Mouse (Mus musculus) embryo, embryonic 10 days (tissue): ENCODE measurements at regions not wholly inside any gene's neighbourhood (a gene's known extent, or its start where the extent isn't known, plus 50 kb on each side); places are given as distances from the start of the nearest gene placed in this dataset.
"Not testable (repeated sequence)": the region's sequence is repeated elsewhere in the genome, so short reads cannot be mapped to it uniquely, and the experiment has no call there.

Experiments
- DNase-seq: peaks from one replicate; pipeline ENCODE4 v3.0.0-alpha.2; 2015; ENCODE audit warnings: low spot score

DNA sequence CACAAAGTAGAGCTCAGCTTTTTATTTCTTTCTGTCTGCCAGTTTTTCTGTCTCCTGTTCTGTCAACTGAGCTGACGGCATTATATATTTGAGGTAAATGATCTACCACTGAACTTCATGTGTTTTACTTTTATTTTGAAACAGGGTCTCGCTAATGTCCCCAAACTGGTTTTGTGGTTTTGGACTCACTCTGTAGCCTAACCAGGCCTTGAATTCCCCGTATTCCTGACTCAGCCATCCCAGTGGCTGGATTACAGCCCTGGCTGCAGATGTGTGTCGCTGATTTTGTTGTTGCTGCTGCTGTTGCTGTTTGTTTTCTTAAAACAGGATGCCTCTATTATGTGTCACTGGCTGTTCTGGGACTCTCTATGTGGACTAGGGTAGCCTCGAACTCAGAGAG, 317.3 kb upstream of the Irx1 start:
- no peak for DNase-seq

DNA sequence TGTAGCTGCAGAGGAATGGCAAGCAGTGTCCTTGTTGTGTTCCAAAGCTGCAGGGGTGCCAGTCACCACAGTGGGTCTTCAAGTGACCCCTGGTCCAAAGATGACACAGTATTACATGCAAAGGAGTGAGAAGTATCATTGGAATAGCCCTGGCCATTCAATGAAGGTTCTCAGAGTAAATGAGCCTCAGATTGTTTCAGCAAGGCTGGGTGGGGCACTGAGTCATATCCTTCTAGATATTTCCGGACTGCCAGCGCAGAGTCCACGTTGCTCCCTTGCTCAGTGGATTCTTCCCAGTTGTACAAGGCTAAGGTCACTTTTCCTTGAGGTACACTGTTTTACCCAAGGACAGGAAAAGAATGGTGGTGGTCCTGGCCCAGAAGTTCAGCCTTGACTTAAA, 319.2 kb upstream of the Irx1 start:
- DNase-seq: no peak

DNA sequence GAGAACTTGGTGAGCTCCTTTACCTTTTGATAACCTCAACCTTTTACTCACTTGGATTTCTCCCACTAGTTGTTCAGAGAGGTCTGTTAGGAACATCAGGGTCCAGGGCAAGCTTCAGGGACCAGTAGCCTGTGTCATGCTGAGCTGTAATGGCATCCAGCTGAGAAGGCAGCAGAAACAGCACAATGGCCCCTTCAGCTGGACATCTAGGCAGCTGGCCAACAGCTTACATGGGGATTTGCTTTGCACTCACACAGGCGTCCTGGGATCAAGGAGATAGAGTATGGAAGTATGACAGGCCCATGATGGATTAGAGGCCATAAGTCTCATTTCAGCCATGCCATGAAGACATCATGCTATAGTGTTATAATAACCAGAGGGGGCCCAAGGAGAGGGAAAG, 320.2 kb upstream of the Irx1 start:
- DNase-seq: no peak

DNA sequence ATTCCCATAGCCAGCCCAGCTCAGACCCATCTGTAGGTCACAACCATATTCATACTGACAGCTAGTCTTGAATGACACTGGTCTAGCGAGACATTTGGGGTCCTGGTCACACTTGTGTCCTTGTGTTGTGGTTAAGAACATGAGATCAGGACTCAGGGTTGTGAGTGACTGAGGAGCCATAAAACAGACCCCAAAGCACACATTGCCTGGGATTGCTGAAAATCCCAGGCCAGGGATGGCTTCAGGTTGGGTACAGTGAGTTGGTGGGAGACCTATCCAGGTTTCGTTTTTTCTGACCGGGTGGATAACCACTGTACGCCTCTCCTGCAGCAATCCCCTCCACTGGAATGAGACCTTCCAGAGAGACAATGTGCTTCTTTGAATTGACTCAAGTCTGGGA, 322.8 kb upstream of the Irx1 start:
- DNase-seq: no peak

DNA sequence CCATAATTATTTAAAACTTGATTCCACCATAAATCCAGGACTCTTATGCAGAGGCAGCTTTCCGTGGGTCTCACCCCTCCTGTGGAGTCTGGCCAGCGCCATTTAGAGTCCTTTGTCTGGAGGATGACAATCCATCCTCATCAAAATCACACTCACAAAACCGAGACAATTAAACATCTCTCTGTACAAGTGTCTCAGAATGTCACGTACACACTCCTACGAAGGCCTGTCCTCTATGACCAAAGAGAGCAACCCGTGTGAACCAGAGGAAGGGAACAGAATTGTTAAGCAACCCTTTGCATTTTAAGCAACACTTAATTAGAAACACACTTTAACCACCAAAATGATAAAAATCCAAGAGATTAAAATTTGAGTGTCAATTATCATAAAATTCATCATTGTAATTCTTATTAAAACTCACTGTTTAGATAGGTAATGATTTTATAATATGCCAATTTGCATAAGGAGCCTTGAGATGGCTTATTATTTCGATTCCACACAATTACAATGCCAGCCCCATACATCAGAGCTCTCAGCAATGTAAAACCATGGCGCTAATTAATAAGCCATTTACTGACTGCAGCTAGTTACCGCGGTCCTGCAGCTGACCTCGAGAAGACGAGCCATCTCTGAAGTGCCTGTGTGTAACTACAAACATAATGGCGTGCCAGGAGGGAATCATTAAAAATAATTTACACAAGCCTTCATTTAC, 325.0 kb upstream of the Irx1 start:
- peak; percentile 47 for DNase-seq

DNA sequence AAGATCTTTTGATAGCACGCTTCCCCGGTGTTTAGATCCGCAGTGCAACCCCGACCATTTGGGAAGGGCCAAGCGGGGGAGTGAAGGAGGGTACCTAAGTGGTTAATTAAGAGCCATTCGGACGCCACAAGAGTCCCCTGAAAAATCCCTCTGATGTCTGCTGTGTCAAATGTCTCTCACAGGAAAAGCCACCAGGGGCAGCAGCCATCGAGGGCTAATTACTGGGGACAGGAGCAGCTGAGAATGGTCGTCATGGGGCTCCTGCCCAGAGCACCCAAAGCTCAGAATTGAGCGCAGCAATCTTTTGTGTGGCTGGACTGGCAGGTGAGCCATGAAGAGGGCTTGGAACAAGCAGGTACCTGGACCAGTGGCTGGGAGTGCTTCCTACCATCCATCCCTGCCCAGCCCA, 325.6 kb upstream of the Irx1 start:
- no peak for DNase-seq

DNA sequence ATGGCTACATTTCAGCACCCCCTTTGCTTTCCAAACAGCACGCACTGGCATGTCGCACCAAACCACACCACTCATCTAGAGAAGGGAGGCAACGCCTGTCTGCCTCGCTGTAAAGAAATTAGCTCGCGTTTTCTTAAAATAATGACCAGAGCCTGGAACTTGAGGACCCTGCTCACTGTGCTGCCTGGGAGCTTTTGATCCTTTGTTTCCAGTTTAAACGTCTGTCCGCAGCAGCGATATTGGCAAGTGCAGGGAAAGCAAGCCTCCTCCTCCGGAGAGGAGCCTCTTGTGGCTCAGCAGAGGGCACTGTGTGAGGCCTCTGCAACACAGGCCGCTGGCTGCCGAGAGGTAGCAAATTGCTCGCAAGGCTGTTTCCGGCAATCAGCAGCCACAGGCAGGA, 328.8 kb upstream of the Irx1 start:
- DNase-seq: peak; percentile 84

DNA sequence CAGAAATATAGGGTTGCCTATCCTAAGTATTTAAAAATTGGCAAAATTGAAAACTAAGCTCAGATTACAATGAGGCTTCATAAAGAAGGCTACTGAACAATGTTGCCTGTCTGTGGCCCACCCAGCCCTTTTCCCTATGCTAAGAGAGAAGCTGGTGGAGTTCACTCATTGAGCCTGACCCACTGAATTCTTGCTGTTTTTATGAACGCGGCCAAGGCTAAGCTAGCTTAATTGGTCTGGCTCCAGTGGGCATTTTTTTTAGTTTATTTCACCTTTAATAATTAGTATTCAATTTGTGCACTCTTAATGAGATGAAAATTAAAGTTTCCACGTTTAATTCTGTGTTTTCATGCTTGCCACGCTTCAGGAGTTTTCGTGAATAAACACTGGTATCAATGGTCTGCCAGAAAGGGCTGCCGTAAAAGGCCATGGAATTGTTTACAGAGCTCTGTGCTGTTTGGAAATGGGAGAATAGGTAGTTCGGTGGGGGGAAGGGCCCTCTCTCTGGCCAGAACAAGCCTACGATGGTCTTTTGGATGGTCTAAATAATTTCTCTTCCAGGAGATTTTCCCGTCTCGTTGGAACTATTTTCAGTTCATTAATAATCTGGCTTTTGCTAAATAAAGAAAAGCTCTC, 329.7 kb upstream of the Irx1 start:
- peak; percentile 38 for DNase-seq

DNA sequence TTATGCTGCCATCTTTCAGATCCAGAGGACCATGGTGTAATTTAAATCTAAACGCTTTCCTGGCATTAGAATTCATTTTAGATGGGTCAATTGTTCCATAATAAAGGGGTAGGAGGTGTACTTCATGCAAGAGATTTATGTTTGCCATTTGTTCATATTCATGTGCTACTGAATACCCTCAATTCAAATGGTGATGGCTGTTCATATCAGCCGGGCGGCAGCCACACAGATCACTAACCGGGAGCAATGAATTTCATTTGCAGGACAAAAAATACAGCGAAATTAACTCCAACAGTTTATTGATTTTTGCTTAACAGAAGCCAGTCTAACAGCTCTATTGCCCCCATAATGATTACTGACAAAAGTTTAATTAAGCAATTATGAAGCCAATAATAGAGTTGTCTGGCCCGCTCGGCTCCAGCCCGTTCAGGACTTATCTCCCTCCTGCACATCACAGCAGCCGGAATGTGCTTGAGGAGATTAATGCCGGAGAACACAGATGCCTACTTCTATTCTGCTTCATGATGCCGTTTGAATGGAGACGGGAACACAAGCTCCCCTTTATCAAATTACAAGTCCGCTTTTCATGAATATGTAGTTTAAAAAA, 330.3 kb upstream of the Irx2 start:
- peak; percentile 54 for DNase-seq

DNA sequence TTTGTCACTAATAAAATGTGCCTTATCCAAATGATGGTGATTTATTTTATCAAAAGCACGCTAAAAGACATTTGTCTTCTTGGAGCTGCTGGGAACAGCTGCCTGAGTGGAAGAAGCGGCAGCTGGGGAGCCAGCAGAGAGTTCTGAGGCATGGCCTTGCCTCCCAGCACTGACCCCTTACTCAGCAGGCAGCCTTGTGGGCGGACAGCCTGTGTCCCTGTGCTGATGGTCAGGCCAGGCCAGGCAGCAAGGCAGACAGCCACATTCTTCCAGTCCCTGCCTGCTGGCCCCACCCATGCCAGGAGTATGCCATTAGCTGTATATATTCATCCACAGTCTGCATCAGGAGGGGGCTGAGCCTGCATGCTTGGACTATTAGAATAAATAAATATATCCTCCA, 329.0 kb upstream of the Irx2 start:
- DNase-seq: peak; percentile 84

DNA sequence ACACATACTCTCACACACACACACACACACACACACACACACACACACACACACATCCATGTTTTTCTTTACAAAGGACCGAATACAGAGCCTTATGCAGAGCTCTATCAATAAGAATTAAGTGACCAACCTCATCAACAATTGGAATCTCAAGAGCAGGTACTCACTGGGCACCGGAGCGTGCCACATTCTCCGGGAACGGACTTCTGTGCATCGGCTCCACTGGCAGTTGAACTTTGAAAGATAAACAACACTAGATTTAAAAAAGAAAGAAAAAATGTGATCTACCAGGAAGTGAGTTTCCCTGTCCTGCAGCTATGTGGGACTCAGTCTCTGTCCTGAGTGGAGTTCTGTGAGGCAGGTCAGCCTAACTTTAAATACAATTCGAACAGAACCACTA, 327.5 kb upstream of the Irx2 start:
- DNase-seq: no peak

DNA sequence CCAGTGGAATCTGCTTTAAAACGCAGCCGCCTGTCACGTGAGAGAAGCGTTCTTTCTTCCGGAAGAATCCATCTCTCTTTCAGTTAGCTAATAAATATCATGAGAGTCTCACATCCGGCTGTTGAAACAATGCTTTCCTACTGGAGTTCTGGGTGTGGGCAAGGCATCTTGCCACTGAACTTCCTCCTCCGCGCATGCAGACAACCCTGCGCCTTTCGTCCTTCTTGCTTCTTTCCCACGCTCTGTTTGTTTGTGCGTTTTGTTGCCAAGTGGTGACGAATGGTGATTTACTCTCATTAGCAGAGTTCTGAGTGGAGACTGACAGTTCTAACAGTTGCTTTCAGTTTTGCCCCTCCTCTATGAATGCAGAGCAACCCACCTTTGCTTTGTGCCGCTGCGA, 326.8 kb upstream of the Irx2 start:
- no peak for DNase-seq

DNA sequence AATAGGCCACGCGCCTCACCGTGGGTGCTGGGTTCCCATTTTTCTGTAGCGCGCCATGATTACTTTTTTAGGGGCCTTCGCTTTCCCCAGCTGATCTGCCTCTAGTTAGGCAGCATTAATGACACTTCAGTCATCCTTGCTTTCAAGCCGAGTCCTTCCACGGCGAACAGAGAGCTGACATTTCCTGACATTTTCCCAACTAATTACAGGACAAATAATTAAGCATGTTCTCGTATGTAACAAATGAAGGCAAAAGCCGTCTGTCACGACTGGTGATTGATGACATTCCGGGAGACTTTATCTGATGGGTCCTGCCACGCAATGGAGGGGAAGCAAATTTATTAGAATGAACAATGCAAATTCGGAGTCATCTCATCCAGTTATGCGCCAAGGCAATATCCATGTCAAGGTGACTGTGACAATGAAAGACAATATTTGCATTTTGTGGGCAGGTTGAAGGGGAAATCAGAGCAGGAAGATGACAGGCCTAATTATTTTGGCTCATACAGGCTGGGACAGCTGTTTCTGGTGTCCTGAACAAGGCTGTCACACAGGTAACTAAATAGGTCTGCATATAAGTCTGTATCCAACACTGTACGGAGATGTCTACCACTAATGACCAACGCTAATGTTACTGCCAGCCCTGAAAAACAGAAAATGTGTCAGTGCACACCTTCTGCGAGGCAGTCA, 326.0 kb upstream of the Irx2 start:
- DNase-seq: no peak

DNA sequence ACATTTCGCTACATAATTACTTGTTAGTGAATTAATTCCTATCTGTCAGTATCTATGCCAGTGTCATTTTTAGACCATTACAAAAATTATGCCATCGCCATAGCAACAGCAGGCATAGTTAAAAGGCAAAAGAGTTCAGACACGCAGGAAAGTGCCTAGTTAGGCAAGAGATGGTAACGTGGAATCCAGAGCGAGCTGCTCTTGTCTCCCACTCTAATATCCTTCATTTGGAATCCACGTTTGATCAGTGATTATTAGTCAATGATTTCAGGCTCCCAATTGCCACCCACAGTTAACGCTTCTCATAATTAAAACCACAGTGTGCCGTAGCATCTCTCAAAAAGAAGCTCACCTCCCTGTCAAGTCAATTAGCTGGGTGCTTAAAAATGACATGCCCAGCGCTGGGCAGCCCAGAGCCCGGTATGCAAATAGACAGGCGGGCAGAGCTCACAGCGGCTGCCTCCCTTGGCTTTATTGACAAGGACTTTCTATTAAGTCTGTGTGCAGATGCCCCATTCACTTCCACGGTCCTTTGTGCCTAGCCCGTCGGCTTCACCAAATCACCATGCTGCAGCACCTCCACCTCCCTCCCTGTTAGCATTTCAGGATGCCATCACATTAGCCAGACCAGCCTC, 325.4 kb upstream of the Irx2 start:
- no peak for DNase-seq

DNA sequence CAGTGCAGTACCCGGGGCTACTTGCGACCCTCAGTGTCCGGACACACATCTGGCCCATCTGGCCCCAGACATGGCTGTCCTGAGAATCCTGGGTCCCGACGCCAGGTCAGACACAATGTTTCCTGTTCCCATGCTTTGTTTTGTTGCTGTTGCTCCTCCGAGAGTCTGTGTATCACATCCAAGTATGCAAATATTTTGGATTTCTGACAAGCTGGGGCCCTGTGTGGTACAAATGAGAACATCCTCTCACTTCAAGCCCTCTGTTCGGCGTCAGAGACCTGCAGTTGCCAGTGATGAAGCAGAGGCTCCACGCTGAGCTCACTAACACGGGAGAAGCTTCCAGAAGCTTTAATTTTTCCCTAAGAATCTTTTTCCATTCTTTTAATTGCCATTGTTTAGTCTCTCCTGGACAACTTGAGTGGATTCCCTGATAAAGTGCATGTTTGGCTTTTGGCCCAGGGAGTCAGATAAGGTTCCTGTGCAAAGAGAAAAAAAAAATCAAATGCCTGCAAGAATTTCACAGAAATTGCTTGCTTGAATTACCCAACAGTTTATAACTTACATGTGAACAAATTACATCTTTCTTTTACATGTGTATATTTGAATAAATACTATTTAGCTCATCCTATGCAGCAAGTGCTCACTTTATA, 304.5 kb upstream of the Irx2 start:
- no peak for DNase-seq

DNA sequence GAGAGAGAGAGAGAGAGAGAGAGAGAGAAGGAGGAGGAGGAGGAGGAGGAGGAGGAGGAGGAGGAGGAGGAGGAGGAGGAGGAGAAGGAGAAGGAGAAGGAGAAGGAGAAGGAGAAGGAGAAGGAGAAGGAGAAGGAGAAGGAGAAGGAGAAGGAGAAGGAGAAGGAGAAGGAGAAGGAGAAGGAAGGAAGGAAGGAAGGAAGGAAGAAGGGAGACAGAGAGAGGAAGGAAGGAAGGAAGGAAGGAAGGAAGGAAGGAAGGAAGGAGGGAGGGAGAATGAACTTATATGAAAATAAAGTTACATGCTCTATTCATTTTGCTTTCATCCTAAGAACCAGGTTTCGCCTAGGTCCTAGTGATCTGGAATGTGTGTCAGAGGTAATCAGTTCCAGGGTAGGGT, 302.4 kb upstream of the Irx2 start:
- DNase-seq: not testable (repeated sequence)

DNA sequence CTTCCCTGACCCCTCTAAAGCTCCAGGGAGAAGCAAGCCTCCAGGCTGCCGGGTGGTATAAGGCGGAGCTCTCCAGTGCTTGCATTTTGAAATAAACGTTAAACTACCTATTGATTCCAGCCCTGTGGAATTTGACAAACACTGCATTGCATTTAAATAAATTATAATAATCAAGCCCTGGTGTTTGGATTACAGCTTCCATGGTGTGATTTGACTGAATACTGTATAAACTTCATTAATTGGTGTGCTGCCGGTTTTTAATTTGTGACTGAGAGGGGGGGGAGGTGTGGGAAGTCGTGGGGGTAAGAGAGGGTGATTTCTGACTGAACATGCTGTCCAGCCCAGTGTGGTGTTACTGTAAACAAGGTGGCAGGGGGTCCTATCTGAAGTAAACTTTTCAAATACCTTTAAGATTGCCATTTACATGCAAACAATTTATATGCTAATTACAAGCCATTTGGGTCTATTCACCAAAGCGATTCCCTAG, 282.9 kb upstream of the Irx2 start:
- DNase-seq: no peak

DNA sequence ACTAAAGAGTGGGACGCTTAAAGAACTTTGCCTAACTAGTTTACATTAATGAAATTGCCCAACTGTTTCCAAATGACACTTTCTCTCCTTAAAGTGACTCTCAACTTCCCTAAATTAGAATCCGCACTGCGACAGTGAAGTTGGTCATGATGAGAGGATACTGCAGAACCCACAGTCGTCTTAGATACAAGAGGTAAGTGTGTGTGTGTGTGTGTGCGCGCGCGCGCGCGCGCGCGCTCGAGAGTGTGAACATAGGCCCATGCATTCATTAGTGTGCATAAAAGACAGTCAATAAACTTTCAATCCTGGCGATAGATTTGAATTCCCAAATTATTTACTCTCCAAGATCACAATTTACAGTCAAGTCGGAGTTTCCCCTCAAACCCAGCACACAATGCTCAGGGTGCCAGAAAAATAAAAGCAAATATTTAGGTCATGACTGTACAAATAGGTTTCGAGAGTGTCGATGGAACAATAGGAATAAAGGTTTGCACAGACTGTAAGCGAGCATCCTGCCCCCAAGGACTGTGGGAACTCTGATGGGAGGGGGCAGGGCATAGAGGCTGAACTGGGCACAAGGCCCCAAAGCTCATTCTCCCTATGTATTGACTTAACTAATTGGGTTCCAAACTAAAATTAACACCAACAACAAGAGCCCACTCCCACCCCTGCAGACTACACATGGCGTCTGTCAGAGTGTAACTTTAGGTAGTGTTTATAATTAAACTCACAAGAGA, 282.2 kb upstream of the Irx2 start:
- no peak for DNase-seq

DNA sequence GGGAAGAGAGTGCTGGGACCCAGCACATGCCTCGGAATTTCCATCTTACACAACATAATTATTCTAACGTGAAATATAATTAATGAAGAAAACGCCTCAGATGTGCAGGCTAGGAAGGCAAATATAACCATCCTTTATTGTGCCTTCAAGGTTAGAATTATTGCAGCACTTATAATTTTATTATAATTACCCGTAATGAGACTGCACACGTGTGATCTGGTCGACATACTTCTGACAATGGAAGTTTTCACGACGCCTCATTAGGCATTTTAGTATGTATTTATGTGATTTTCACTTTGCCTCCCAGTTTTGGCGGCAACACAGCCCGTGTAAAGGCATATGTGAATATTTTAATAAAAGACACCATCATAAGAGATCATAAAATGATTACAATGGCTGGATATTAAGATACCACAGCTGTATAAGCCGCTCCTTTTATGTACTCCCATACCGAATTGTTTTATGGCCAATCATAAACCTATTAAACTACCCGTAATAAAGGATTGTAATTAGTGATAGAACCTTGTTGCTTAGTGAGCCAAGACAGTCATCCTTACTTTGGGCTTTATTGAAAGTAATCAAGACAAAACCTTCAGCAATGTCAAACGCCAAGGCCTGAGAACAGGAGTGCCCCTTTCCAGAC, 281.6 kb upstream of the Irx2 start:
- no peak for DNase-seq

DNA sequence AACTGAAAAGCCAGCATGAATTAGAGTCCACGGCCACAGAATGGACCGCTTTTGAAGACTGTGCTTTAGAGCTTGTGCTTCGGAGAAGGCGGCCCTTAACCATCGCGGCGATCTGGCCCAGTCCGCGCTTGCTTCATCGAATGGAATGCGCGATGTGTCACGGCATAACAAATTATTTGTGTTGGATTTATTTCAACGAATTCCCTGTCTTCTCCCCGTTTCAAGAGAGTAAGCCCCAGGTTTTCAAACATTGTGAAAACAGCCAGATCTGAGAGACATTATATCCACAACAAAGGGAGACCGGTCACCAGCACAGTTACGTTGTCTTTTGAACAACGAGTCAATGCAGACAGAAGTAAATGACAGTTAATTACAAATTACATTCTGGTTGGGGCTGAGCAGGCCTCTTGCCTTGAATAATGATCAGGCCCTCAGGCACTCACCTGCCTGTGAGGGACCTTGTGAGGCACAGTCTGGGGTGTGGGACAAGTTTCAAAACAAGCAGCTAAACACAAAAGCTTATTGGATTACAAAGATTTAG, 275.9 kb upstream of the Irx2 start:
- peak; percentile 51 for DNase-seq
